Mouse (Mus musculus) forebrain, postnatal 0 days (tissue): ENCODE measurements around the gene Vwa8. TPM values are rescaled to one million over a fixed set of nuclear protein-coding genes. Genes with fewer than 3 reads are reported as not detected.

ENCODE experiments used
- ATAC-seq: fragments of 200-750 bp; cut with Nextera tagmentation; 2 replicates; pipeline ENCODE4 v1.8.0; 2017; ENCODE audit warnings: mild to moderate bottlenecking, moderate library complexity
- DNase-seq: peaks from one replicate; pipeline ENCODE4 v3.0.0-alpha.2; 2015
- H3K27ac ChIP-seq: fragments of 300-500 bp; sonication (generic); 2 replicates; pipeline ENCODE4 v1.5.1; 2014; ENCODE audit warnings: low read depth, mild to moderate bottlenecking, antibody characterized with exemption, low read length, moderate library complexity, mixed read lengths
- H3K27me3 ChIP-seq: fragments of 300-500 bp; sonication (generic); 2 replicates; pipeline ENCODE4 v1.6.1; 2014; ENCODE audit warnings: mild to moderate bottlenecking, low read length, mixed read lengths; ENCODE audit not compliant: insufficient read depth
- H3K36me3 ChIP-seq: fragments of 300-500 bp; sonication (generic); 2 replicates; pipeline ENCODE4 v1.6.1; 2014; ENCODE audit warnings: mild to moderate bottlenecking, moderate library complexity; ENCODE audit not compliant: insufficient read depth
- H3K4me1 ChIP-seq: fragments of 300-500 bp; sonication (generic); 2 replicates; pipeline ENCODE4 v1.6.1; 2014; ENCODE audit warnings: antibody characterized with exemption; ENCODE audit not compliant: insufficient read depth
- H3K4me2 ChIP-seq: fragments of 300-500 bp; sonication (generic); 2 replicates; pipeline ENCODE4 v1.6.1; 2014; ENCODE audit warnings: low read depth, mild to moderate bottlenecking, moderate library complexity
- H3K4me3 ChIP-seq: fragments of 300-500 bp; sonication (generic); 2 replicates; pipeline ENCODE4 v1.5.1; 2014; ENCODE audit warnings: low read depth, low read length, mixed read lengths
- H3K9ac ChIP-seq: fragments of 300-500 bp; sonication (generic); 2 replicates; pipeline ENCODE4 v1.6.1; 2014; ENCODE audit warnings: mild to moderate bottlenecking
- H3K9me3 ChIP-seq: fragments of 300-500 bp; sonication (generic); 2 replicates; pipeline ENCODE4 v1.6.1; 2016; ENCODE audit warnings: low read length
- CTCF ChIP-seq: sonication (generic); IDR thresholded peaks from 2 replicates; pipeline ENCODE4 v1.5.1; 2016; ENCODE audit warnings: antibody characterized with exemption, control low read depth, low read depth
- WGBS: fragments of 180-500 bp; shearing (Covaris S2); extraction: QIAGEN DNeasy Blood & Tissue Kit; methylation state at CpG from one replicate; pipeline ENCODE4 v1.1.7; 2014; 5-methylcytosine and 5-hydroxymethylcytosine counted together
- polyA plus RNA-seq: library from polyadenylated mRNA; unstranded; fragments of >200 nt; fragmentation: Nextera tagmentation; extraction: Ambion mirVana; gene quantifications from 2 replicates; pipeline ENCODE4 v1.2.1, GENCODE M21; 2015
- total RNA-seq: library from RNA; depleted of rRNA; stranded (reverse); fragments of >200 nt; gene quantifications from 2 replicates; pipeline ENCODE4 v1.2.3, GENCODE M21; 2014

Gene Vwa8
- total and polyA plus RNA-seq, 2 experiments from 2014 or later = 5.1 to 13.9 TPM

- DNase-seq (no peak), ATAC-seq (no peak)
- Histone ChIP-seq H3K9ac (no peak overlapping the region), H3K4me1 (0 out of 2 replicates have a peak, but pooled peaks cover 3% of the 10 kb centered on the region), H3K27me3 (no peaks in the 10 kb centered on the region), H3K9me3 (no peaks in the 10 kb centered on the region), H3K4me2 (no peak overlapping the region), H3K36me3 (no peaks in the 10 kb centered on the region), H3K4me3 (no peak overlapping the region), H3K27ac (no peak overlapping the region)
- 87% methylated on average over 6 of the region's 6 CpGs for WGBS
- TF ChIP-seq CTCF = no peak
These were observed 305.0 kb downstream of the Vwa8 start for GRCm38 (mm10) chr14:79153896-79154295.

- ATAC-seq (no peak), DNase-seq (no peak)
- H3K36me3 ChIP-seq = no peaks in the 10 kb centered on the region
- H3K9me3 ChIP-seq = no peaks in the 10 kb centered on the region
- H3K4me1 ChIP-seq = 0 out of 2 replicates have a peak, but pooled peaks cover 3% of the 10 kb centered on the region
- TF ChIP-seq CTCF = no peak
- no peak overlapping the region for H3K9ac ChIP-seq
- 43% methylated on average over 11 of the region's 11 CpGs for whole genome bisulfite sequencing
- no peak overlapping the region for H3K27ac ChIP-seq
- H3K4me2 ChIP-seq = no peak overlapping the region
- no peaks in the 10 kb centered on the region for H3K27me3 ChIP-seq
- H3K4me3 ChIP-seq = no peak overlapping the region
These were observed 306.1 kb downstream of the Vwa8 start for GRCm38 (mm10) chr14:79154961-79155360.

GRCm38 (mm10) chr14:79156526-79157411 is 307.9 kb downstream of the Vwa8 start:
- H3K27me3 ChIP-seq = no peaks in the 10 kb centered on the region
- no peak overlapping the region for H3K4me3 ChIP-seq
- DNase-seq = no peak
- no peak for TF ChIP-seq CTCF
- 75% methylated on average over 10 of the region's 10 CpGs for WGBS
- no peaks in the 10 kb centered on the region for H3K9me3 ChIP-seq
- H3K4me1 ChIP-seq = 0 out of 2 replicates have a peak, but pooled peaks cover 3% of the 10 kb centered on the region
- no peak for ATAC-seq
- no peak overlapping the region for H3K9ac ChIP-seq
- H3K4me2 ChIP-seq = no peak overlapping the region
- H3K36me3 ChIP-seq = peaks cover under 1% of the 10 kb centered on the region; the same call in 1 of the 2 replicates
- no peak overlapping the region for H3K27ac ChIP-seq

- ATAC-seq = peak; percentile 52
These were observed 308.8 kb downstream of the Vwa8 start for GRCm38 (mm10) chr14:79157451-79158218.

GRCm38 (mm10) chr14:79158219-79158521 is 309.3 kb downstream of the Vwa8 start:
- no peaks in the 10 kb centered on the region for H3K27me3 ChIP-seq
- ATAC-seq (no peak), DNase-seq (no peak)
- H3K27ac ChIP-seq = no peak overlapping the region
- H3K4me1 ChIP-seq = 0 out of 2 replicates have a peak, but pooled peaks cover 3% of the 10 kb centered on the region
- H3K9ac ChIP-seq = no peak overlapping the region
- 77% methylated on average over 12 of the region's 12 CpGs for WGBS
- H3K9me3 ChIP-seq = no peaks in the 10 kb centered on the region
- H3K4me3 ChIP-seq = no peak overlapping the region
- no peak overlapping the region for H3K4me2 ChIP-seq
- H3K36me3 ChIP-seq = peaks cover 5% of the 10 kb centered on the region; the same call in 1 of the 2 replicates
- no peak for TF ChIP-seq CTCF

More at GRCm38 (mm10) chr14:79157451-79158218, 308.8 kb downstream of the Vwa8 start:
- no peak for TF ChIP-seq CTCF
- no peaks in the 10 kb centered on the region for H3K27me3 ChIP-seq
- no peak for DNase-seq
- H3K36me3 ChIP-seq = peaks cover 5% of the 10 kb centered on the region; the same call in 1 of the 2 replicates
- 27% methylated on average over 15 of the region's 17 CpGs for WGBS
- H3K27ac ChIP-seq = no peak overlapping the region
- H3K9me3 ChIP-seq = no peaks in the 10 kb centered on the region
- H3K4me3 ChIP-seq = no peak overlapping the region
- H3K9ac ChIP-seq = no peak overlapping the region
- no peak overlapping the region for H3K4me2 ChIP-seq
- 0 out of 2 replicates have a peak, but pooled peaks cover 3% of the 10 kb centered on the region for H3K4me1 ChIP-seq

GRCm38 (mm10) chr14:79158673-79159200 is 309.9 kb downstream of the Vwa8 start:
- H3K9me3 ChIP-seq = no peaks in the 10 kb centered on the region
- no peak overlapping the region for H3K27ac ChIP-seq
- no peak overlapping the region for H3K9ac ChIP-seq
- no peak for TF ChIP-seq CTCF
- H3K4me1 ChIP-seq = 0 out of 2 replicates have a peak, but pooled peaks cover 3% of the 10 kb centered on the region
- H3K27me3 ChIP-seq = no peaks in the 10 kb centered on the region
- H3K4me3 ChIP-seq = no peak overlapping the region
- peaks cover 5% of the 10 kb centered on the region; the same call in 1 of the 2 replicates for H3K36me3 ChIP-seq
- H3K4me2 ChIP-seq = no peak overlapping the region
- WGBS = 69% methylated on average over 4 of the region's 4 CpGs
- no peak for DNase-seq
- ATAC-seq = peak; percentile 44
